Mouse (Mus musculus): ENCODE results near the gene Triobp. TPM values are rescaled to one million over a fixed set of nuclear protein-coding genes. Genes with fewer than 3 reads are reported as not detected.
"Not testable (repeated sequence)": the region's sequence is repeated elsewhere in the genome, so short reads cannot be mapped to it uniquely, and the experiment has no call there.

Triobp gene
- polyA plus RNA-seq, 1 experiment = 57.0 TPM

GRCm38 (mm10) chr15:79001559-79001958, 54.0 kb downstream of the Triobp start:
- no peak for DNase-seq (ENCODE audit: low read depth)

- DNase-seq (ENCODE audit: low read depth) = no peak
Measured at GRCm38 (mm10) chr15:79002036-79002435, 54.5 kb downstream of the Triobp start.

DNA sequence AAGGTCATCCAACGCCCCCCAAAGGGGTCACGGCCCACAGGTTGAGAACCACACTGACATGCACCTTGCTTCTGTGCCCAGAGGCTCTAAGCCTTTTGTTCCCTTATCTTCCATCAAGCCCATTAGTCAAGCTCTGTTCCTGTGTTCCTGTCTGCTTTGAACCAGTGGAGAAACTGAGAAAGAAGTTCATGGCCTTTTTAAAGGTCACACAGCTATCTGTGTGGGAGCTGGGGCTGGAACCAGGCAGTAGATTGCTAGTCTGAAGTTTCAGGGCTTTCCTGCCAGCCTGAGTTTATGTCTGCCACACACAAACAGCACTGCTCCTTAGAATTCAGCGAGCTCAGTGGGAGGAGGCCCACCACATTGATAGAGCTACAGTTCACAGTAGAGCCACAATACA, 55.6 kb downstream of the Triobp start:
- DNase-seq (ENCODE audit: low read depth) = no peak

DNA sequence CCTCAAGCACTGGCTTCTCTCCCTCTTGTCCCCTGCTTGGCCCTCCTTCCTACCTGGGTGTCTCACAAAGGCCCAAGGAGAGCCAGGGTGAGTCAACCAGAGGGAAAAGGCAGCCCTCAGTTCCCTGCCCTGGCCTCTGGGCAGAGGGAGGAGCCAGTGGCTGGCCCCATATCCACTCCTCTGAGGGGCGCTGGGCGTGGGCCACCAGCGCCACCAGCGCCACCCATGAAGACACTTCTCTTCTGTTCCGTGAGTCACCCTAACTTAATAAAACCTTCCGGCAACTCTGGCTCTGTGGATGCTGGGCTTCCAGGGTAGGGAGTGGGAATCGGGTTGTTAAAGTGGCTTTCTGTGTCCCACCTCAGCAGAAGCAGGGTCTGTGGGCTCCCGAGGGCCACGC, 58.1 kb downstream of the Triobp start:
- DNase-seq (ENCODE audit: low read depth) = no peak

DNA sequence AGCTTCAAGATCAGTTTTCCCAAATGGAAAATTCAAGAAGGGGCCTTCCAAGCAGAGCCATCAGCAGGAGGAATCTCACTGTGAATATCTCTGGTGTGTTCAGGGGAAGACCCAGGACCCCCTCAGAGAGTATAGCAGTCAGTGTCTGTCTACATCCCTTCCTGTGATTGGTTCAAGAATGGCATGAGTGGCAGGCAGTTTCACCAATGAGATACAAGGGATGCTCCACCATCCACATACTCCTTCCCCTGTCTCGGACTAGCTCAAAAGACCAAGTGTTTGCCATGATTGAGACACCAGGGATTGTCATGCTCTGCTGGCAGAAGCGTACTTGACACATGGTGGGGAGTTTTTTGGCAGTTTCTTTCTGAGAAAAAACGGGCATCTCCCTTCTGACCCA, 59.1 kb downstream of the Triobp start:
- no peak for DNase-seq (ENCODE audit: low read depth)

GRCm38 (mm10) chr15:79007059-79007458, 59.5 kb downstream of the Triobp start:
- DNase-seq (ENCODE audit: low read depth) = no peak

GRCm38 (mm10) chr15:79007836-79008235, 60.3 kb downstream of the Triobp start:
- not testable (repeated sequence) for DNase-seq (ENCODE audit: low read depth)

GRCm38 (mm10) chr15:79009734-79010133, 62.2 kb downstream of the Triobp start:
- no peak for DNase-seq (ENCODE audit: low read depth)

- no peak for DNase-seq (ENCODE audit: low read depth)
Measured at GRCm38 (mm10) chr15:79011550-79011949, 64.0 kb downstream of the Triobp start.

GRCm38 (mm10) chr15:79013382-79013781, 65.9 kb downstream of the Triobp start:
- no peak for DNase-seq (ENCODE audit: low read depth)

- no peak for DNase-seq (ENCODE audit: low read depth)
Measured at GRCm38 (mm10) chr15:79018191-79018590, 70.7 kb downstream of the Triobp start.

- DNase-seq (ENCODE audit: low read depth) = no peak
Measured at GRCm38 (mm10) chr15:79018886-79019285, 71.4 kb downstream of the Triobp start.

DNA sequence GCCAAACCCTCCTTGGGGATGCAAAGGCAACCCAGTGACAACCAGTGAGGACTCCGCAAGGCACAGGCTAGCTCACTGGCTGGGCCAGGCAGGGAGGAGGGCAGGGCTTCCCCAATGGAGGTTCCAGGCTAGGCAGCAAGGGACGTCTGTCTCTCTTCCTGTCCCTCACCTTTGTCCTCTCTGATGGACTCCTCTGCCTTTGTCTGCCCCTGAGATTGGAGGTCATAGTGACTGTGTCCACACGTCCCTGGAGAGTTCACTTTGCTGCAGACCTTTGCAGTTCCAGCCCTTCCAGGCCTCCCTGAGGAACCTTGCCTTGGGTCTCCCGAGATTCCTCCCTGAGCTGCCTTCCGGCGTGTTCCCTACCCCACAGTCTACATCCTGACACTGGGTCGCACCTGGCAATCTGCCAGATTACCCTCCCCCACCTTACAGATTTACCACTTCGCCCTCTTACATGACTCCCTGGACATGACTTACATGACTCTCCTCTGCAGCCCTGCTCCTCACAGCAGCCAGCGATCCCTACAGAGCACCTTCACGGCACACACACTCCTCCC, 75.2 kb downstream of the Triobp start:
- no peak for DNase-seq (ENCODE audit: low read depth)

GRCm38 (mm10) chr15:79023366-79023765, 75.8 kb downstream of the Triobp start:
- DNase-seq (ENCODE audit: low read depth) = no peak

- DNase-seq (ENCODE audit: low read depth) = no peak
Measured at GRCm38 (mm10) chr15:79025687-79026308, 78.3 kb downstream of the Triobp start.

GRCm38 (mm10) chr15:79026511-79027290, 79.2 kb downstream of the Triobp start:
- DNase-seq (ENCODE audit: low read depth) = no peak

- no peak for DNase-seq (ENCODE audit: low read depth)
Measured at GRCm38 (mm10) chr15:79027291-79028205, 80.0 kb downstream of the Triobp start.

GRCm38 (mm10) chr15:79028237-79028738, 80.8 kb downstream of the Triobp start, which contains the start of gene H1f0:
TSS of gene H1f0 (plus strand) at chr15:79028450.
- no peak for DNase-seq (ENCODE audit: low read depth)

DNA sequence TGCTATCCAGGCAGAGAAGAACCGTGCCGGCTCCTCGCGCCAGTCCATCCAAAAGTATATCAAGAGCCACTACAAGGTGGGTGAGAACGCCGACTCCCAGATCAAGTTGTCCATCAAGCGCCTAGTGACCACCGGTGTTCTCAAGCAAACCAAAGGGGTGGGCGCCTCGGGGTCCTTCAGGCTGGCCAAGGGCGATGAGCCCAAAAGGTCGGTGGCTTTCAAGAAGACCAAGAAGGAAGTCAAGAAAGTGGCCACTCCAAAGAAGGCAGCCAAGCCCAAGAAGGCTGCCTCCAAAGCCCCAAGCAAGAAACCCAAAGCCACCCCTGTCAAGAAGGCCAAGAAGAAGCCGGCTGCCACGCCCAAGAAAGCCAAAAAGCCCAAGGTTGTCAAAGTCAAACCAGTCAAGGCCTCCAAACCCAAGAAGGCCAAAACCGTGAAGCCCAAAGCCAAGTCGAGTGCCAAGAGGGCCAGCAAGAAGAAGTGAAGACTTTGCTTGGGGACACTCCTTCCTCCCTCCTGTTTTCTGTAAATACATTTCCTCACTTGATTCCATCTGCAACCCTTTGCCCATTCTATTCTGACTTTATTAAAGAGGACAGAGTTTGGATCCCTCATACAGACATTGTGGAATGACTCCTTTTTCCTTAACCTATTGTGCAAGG, 81.4 kb downstream of the Triobp start:
- DNase-seq (ENCODE audit: low read depth) = no peak

DNA sequence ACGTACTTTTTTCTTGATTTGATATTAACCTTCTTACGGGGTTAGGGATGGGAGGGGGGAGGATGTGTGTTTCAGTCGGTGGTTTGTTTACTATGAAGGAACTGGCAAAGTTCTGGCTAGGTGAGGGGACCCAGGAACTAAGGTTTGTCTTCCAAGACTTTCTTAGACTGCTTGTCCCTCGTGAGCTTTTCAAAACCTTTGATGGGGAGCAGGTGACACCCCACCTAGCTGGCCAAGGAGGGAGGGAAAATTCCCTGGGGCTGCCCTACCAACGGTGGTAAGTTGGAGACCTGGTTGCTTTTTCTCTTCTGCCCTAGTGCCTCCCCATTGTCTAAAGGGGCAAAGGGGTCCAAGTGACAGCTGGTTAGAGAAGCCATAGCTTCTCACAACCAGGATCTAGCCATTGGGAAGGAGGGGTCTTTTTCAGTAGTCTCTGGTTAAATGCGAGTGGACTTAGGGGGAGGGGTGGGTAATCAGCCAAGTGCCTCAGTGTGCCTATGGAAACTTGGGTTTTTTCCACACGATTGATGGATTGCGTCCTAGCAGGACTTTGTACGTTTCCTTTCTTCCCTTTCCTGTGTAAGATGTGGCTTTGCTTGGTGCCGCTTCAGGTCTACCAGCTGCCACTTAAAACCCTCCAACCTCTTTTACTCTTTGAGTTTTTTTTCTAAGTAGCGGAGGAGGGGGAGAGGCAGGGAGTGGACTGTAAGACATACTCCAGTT, 82.2 kb downstream of the Triobp start:
- DNase-seq (ENCODE audit: low read depth) = no peak

All from gonadal fat pad, adult 2 months (tissue).